Mouse (Mus musculus) limb, embryonic 11.5 days (tissue): ENCODE data around the gene Brf1. TPM values are rescaled to one million over a fixed set of nuclear protein-coding genes. Genes with fewer than 3 reads are reported as not detected.

ENCODE experiments used
- ATAC-seq: fragments of 200-750 bp; cut with Nextera tagmentation; 2 replicates; pipeline ENCODE4 v1.8.0; 2017; ENCODE audit warnings: low read depth; ENCODE audit not compliant: insufficient number of reproducible peaks, low FRiP score, low TSS enrichment
- DNase-seq: peaks from one replicate; pipeline ENCODE4 v3.0.0-alpha.2; 2015; ENCODE audit warnings: low spot score
- H3K27ac ChIP-seq: fragments of 300-500 bp; sonication (generic); replicated peaks from 2 replicates; pipeline ENCODE4 v1.5.1; 2014; ENCODE audit warnings: low read depth, mild to moderate bottlenecking, low read length
- H3K27me3 ChIP-seq: fragments of 300-500 bp; sonication (generic); 2 replicates; pipeline ENCODE4 v1.6.1; 2014; ENCODE audit warnings: mild to moderate bottlenecking, low read length, mixed read lengths; ENCODE audit not compliant: control insufficient read depth, insufficient read depth
- H3K36me3 ChIP-seq: fragments of 300-500 bp; sonication (generic); 2 replicates; pipeline ENCODE4 v1.6.1; 2014; ENCODE audit warnings: mild to moderate bottlenecking, low read length, moderate library complexity, mixed read lengths; ENCODE audit not compliant: control insufficient read depth, insufficient read depth
- H3K4me1 ChIP-seq: fragments of 300-500 bp; sonication (generic); 2 replicates; pipeline ENCODE4 v1.6.1; 2014; ENCODE audit warnings: low read length, mixed read lengths; ENCODE audit not compliant: control insufficient read depth, insufficient read depth
- H3K4me2 ChIP-seq: fragments of 300-500 bp; sonication (generic); 2 replicates; pipeline ENCODE4 v1.6.1; 2014; ENCODE audit warnings: low read depth, mild to moderate bottlenecking, moderate library complexity; ENCODE audit not compliant: severe bottlenecking
- H3K4me3 ChIP-seq: fragments of 300-500 bp; sonication (generic); 2 replicates; pipeline ENCODE4 v1.5.1; 2014; ENCODE audit warnings: low read depth, low read length
- H3K9ac ChIP-seq: fragments of 300-500 bp; sonication (generic); 2 replicates; pipeline ENCODE4 v1.6.1; 2014; ENCODE audit warnings: mild to moderate bottlenecking, low read length
- H3K9me3 ChIP-seq: fragments of 300-500 bp; sonication (generic); 2 replicates; pipeline ENCODE4 v1.6.1; 2016; ENCODE audit warnings: low read length; ENCODE audit not compliant: control insufficient read depth
- WGBS: fragments of 180-500 bp; shearing (Covaris S2); extraction: QIAGEN DNeasy Blood & Tissue Kit; methylation state at CpG from one replicate; pipeline ENCODE4 v1.1.7; 2014; 5-methylcytosine and 5-hydroxymethylcytosine counted together
- polyA plus RNA-seq: library from polyadenylated mRNA; unstranded; fragments of >200 nt; fragmentation: Nextera tagmentation; extraction: Ambion mirVana; gene quantifications from 2 replicates; pipeline ENCODE4 v1.2.1, GENCODE M21; 2014

Gene Brf1
- polyA plus RNA-seq, 1 experiment from 2014 or later = 58.8 TPM

DNA sequence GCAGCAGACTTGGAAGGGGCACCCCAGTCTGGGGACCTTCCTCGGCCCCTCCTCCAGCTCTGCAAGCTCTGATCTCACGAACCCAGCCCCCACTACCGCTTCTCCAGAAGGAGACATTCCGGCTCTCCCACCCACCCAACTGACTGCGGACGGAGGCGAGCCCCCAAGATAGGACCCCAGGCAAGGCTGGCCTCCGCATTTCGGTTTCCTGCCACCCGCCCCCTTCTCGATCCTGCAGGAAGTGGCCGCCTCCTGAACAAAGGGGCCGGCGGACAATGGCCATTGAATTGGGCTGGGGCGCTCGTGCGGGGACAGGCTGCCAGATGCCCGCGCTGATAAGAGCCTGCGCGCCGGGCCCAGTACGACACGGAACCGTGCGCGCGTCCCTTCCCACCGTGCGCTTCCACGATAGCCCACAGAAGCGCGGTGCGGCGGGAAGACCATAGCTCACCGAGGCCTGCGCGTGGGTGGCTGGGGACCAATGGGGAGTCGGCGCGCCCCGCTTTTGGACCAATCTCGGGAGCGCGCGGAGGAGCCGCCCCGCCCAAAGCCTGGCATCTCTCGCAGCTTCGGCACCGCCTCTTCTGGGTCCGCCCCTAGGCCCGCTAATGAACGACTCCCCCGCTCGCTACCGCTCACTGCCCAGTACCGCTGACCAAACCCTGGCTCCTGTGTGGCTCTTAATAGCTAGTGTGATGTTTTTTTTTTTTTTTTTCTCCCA is 50.3 kb downstream of the Brf1 start:
- no peaks in the 10 kb centered on the region for H3K9me3 ChIP-seq
- DNase-seq = peak; percentile 93
- H3K4me2 ChIP-seq = peak overlapping the region; percentile 69
- peak; percentile 86 for ATAC-seq
- H3K4me1 ChIP-seq = peaks cover 18% of the 10 kb centered on the region
- no peaks in the 10 kb centered on the region for H3K27me3 ChIP-seq
- peak overlapping the region; percentile 50 for H3K4me3 ChIP-seq
- under 1% methylated on average over 55 of the region's 58 CpGs for WGBS
- peak overlapping the region; percentile 57 for H3K27ac ChIP-seq
- peaks cover 4% of the 10 kb centered on the region for H3K36me3 ChIP-seq
- peak overlapping the region; percentile 89 for H3K9ac ChIP-seq

DNA sequence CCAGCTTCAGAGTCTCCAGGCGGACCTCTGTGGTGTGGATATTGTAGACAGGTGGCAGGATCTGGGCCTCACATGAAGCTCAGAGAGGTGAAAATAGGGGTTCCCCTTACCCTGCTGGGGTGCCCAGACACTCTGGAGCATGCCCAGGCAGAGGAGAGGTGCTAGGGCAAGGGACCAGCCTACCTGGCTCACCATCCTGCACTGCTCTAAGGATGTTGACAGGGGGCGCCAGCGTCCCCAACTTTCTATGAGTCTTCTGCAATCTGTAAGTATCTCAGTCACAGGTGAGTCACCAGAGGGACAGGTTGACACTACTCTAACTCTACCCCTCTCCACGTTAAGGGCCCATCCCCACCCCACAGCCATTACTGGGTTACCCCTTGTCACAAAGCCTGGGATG is 53.2 kb downstream of the Brf1 start:
- Histone ChIP-seq H3K4me1 (peaks cover 18% of the 10 kb centered on the region), H3K36me3 (no peaks in the 10 kb centered on the region), H3K27me3 (no peaks in the 10 kb centered on the region), H3K9me3 (no peaks in the 10 kb centered on the region), H3K4me2 (no peak overlapping the region), H3K27ac (no peak overlapping the region), H3K9ac (no peak overlapping the region), H3K4me3 (no peak overlapping the region)
- ATAC-seq (no peak), DNase-seq (no peak)
- WGBS = 27% methylated on average over 4 of the region's 4 CpGs

DNA sequence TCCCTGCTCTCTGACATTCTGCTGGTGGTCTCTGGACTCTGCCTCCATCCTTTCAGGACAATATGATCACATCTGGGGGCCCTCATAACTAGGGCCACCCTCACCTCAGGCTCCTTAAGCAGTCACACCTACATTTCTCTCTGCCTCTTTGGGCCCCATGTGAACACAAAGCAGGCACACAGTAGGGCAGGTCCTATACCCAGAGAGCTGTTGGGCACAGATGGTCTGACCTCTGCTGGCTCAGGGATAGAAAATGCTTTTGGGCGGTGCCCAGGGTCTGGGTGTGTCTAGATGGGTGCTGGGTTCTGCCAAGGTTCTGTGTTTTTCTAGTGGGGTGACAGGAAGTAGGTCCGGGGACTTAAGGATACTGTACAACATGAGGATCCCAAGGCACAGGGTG is 56.8 kb downstream of the Brf1 start:
- H3K36me3 ChIP-seq = no peaks in the 10 kb centered on the region
- WGBS = 81% methylated on average over 2 of the region's 2 CpGs
- no peak overlapping the region for H3K4me3 ChIP-seq
- no peak overlapping the region for H3K4me2 ChIP-seq
- H3K27me3 ChIP-seq = no peaks in the 10 kb centered on the region
- no peak overlapping the region for H3K9ac ChIP-seq
- peaks cover 4% of the 10 kb centered on the region; the same call in 1 of the 2 replicates for H3K4me1 ChIP-seq
- ATAC-seq = no peak
- no peak overlapping the region for H3K27ac ChIP-seq
- DNase-seq = no peak
- H3K9me3 ChIP-seq = no peaks in the 10 kb centered on the region

DNA sequence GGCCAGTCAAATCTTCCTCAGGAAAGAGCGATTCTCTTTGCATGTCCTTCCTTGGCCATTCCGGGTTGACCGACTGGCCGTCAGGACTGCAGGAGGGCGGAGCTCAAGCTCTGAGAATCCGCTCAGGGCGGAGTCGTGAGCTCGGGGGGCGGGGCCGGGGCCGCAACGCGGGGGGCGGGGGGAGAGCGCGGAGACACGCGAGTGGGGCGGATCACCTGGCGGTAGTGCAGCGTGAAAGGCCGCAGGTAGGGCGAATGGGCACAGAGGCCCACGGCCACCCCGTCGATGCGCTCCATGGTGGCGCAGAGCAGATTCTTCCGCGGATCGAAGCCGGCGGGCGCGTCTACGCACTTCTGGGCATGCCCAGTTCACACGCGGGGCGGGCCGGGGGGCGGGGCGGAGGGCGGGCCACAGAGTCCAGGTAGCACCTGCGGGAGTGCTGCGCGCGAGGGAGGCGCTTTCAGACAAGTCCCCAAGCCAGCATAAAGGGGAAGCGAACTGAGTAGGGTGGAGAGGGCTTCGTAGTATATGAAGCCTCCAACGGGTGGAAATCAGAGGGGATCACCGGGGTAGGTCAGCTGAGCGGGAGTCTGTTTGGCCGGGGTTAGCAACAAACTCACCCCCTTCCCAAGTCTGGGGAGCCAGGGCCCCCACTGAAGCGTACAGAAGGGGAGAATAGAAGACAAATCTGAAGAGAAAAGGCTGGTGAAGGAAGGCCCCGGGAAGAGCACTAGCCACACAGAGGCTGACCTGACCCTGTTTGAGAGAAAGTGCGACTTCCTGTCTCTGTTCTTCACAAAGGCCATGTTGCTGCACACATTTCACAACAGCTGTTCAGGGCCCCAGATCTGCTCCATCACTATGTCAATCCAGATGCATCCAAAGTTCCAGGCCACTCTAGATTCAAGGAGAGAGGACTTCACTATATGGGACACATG is 58.5 kb downstream of the Brf1 start, which contains the start of gene Nudt14:
Gene Nudt14, minus strand, starts transcription at position 349 of the 938 bp plus-strand sequence.
- H3K4me1 ChIP-seq = peaks cover 14% of the 10 kb centered on the region
- H3K36me3 ChIP-seq = no peaks in the 10 kb centered on the region
- H3K9me3 ChIP-seq = no peaks in the 10 kb centered on the region
- peak within 1 kb of the TSS; percentile 57; the same call in 1 of the 2 replicates for H3K27ac ChIP-seq
- DNase-seq (peak; percentile 80), ATAC-seq (peak; percentile 63; the same call in 1 of the 2 replicates)
- 2% methylated on average over 58 of the region's 58 CpGs for WGBS
- peak within 1 kb of the TSS; percentile 73 for H3K4me2 ChIP-seq
- peak within 1 kb of the TSS; percentile 70 for H3K4me3 ChIP-seq
- H3K27me3 ChIP-seq = no peaks in the 10 kb centered on the region
- H3K9ac ChIP-seq = peak within 1 kb of the TSS; percentile 78

DNA sequence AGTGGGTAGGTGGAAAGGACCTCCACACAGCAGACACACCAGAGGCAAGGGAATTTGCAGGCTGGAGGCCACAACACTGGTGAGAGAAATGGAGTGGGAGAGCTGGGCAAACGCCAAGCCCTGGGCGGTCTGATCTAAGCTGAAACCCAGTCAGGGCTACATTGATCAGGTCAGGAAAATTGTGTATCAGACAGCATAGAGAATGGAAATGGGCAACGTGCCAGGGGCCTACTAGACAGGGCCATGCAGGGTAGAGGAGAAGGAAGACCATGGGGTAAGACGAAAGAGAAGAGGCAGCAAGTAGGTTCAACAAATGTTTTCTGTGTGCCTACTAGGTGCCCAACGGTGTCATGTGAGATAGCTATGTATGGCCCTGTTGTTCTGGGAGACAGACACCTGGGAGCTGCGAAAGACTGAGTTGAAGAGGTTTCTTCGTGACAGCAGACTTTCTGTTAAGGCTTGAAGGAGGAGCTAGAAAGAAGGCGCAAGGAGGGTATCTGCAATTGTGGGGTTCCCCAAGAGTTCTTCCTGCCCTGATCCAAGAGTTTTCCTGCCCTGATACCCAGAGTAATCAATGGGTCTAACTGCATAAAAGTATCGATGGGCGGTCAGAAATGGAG is 59.2 kb downstream of the Brf1 start:
- H3K4me2 ChIP-seq = peak overlapping the region; percentile 73
- H3K9me3 ChIP-seq = no peaks in the 10 kb centered on the region
- H3K4me1 ChIP-seq = peaks cover 14% of the 10 kb centered on the region
- H3K9ac ChIP-seq = peak overlapping the region; percentile 40; the same call in 1 of the 2 replicates
- WGBS = 46% methylated on average over 10 of the region's 10 CpGs
- no peaks in the 10 kb centered on the region for H3K27me3 ChIP-seq
- H3K4me3 ChIP-seq = peak overlapping the region; percentile 70
- H3K36me3 ChIP-seq = no peaks in the 10 kb centered on the region
- H3K27ac ChIP-seq = no peak overlapping the region
- DNase-seq (no peak), ATAC-seq (no peak)

DNA sequence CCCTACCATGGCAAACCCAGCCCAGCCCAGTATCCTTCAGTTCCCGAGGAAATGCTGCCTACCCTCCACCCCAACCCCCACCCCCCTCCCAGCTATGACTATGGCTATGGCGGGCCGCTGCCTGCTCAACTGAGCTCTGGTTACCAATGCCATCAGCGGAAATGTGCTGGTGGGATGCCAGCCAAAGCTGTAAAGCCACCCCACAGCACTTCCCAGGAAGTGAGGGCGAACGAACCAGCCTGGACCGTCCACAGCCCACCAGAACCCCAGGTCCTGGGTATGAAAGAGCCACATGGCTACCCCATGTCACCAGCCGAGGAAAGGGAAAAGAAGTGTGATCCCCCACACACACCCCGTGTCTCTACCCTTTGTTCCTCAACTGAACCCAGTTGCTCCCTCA is 59.8 kb downstream of the Brf1 start:
- Histone ChIP-seq H3K9ac (no peak overlapping the region), H3K9me3 (no peaks in the 10 kb centered on the region), H3K27ac (no peak overlapping the region), H3K27me3 (no peaks in the 10 kb centered on the region), H3K36me3 (no peaks in the 10 kb centered on the region), H3K4me2 (no peak overlapping the region), H3K4me1 (peaks cover 14% of the 10 kb centered on the region), H3K4me3 (no peak overlapping the region)
- WGBS = 76% methylated on average over 9 of the region's 9 CpGs
- DNase-seq (no peak), ATAC-seq (no peak)

DNA sequence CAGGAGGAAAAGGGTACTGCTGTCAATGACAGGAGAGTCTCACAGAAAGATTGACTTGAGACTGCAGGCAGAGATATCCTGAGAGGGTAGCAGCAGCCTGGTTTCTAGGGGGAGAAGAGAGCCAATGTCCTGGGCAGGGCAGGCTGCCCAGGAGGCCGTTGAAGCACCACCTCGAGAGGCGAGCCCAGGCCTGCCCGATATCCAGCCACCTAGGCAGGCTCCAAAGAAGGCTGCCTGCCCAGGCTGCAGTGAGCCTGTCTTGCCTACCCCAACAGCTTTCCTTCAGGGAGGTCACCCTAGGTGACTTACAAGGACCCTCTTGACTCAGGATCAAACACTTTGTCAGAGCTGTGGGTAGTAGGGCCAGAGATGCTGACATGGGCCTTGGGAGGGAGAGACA is 60.3 kb downstream of the Brf1 start:
- Histone ChIP-seq H3K4me1 (peaks cover 14% of the 10 kb centered on the region), H3K4me2 (no peak overlapping the region), H3K9ac (no peak overlapping the region), H3K36me3 (no peaks in the 10 kb centered on the region), H3K27ac (no peak overlapping the region), H3K9me3 (no peaks in the 10 kb centered on the region), H3K4me3 (no peak overlapping the region), H3K27me3 (no peaks in the 10 kb centered on the region)
- WGBS = 81% methylated on average over 4 of the region's 4 CpGs
- no peak for ATAC-seq
- DNase-seq = no peak
